Mouse (Mus musculus) MEL (cell line): ENCODE results near the gene Fam102b.
A peak's percentile ranks its signal among the peaks of the same experiment; 100 is the strongest.

ENCODE experiments used
- CHD2 ChIP-seq: IDR thresholded peaks from 2 replicates; pipeline ENCODE4 v1.6.1; 2011; ENCODE audit warnings: low read length, improper control_type of control experiment
- CTCF ChIP-seq, 3 experiments: IDR thresholded peaks in 2 of 3; conservative IDR thresholded peaks in 1 of 3; 2 replicates each; pipeline ENCODE4 v1.5.1; 2011 to 2012; ENCODE audit warnings: low read length in 3 of 3, low read depth in 2 of 3, mild to moderate bottlenecking in 2 of 3, improper control_type of control experiment in 1 of 3, inconsistent platforms in 1 of 3, mixed read lengths in 1 of 3, moderate library complexity in 1 of 3; ENCODE audit not compliant: control insufficient read depth in 1 of 3, insufficient read depth in 1 of 3, poor library complexity in 1 of 3, severe bottlenecking in 1 of 3
- EP300 ChIP-seq, 2 experiments: IDR thresholded peaks; 2 replicates each; pipeline ENCODE4 v1.6.1; 2011; ENCODE audit warnings: improper control_type of control experiment in 2 of 2, low read length in 2 of 2, low read depth in 1 of 2, mild to moderate bottlenecking in 1 of 2
- ETS1 ChIP-seq: IDR thresholded peaks from 2 replicates; pipeline ENCODE4 v1.6.1; 2012; ENCODE audit warnings: low read depth, mild to moderate bottlenecking, inconsistent platforms, low read length, improper control_type of control experiment, moderate library complexity
- GABPA ChIP-seq: IDR thresholded peaks from 2 replicates; pipeline ENCODE4 v1.6.1; 2012; ENCODE audit warnings: low read depth, mild to moderate bottlenecking, inconsistent platforms, low read length, improper control_type of control experiment, moderate library complexity
- HCFC1 ChIP-seq: IDR thresholded peaks from 2 replicates; pipeline ENCODE4 v1.6.1; 2012; ENCODE audit warnings: low read depth, mild to moderate bottlenecking, inconsistent platforms, low read length, improper control_type of control experiment, moderate library complexity
- MAFK ChIP-seq: IDR thresholded peaks from 2 replicates; pipeline ENCODE4 v1.6.1; 2011; ENCODE audit warnings: low read depth, mild to moderate bottlenecking, low read length, improper control_type of control experiment, borderline replicate concordance
- MAZ ChIP-seq: IDR thresholded peaks from 2 replicates; pipeline ENCODE4 v1.6.1; 2012; ENCODE audit warnings: low read depth, mild to moderate bottlenecking, inconsistent platforms, low read length, improper control_type of control experiment
- MEF2A ChIP-seq: IDR thresholded peaks from 2 replicates; pipeline ENCODE4 v1.6.1; 2014; ENCODE audit warnings: low read depth, mild to moderate bottlenecking, inconsistent platforms, low read length, improper control_type of control experiment; ENCODE audit not compliant: poor library complexity, insufficient replicate concordance, severe bottlenecking; ENCODE audit errors: extremely low read depth
- POLR2A ChIP-seq, 2 experiments: IDR thresholded peaks; 2 replicates each; pipeline ENCODE4 v1.6.1; 2011 to 2012; ENCODE audit warnings: low read length in 2 of 2, mild to moderate bottlenecking in 2 of 2, control low read depth in 1 of 2, improper control_type of control experiment in 1 of 2, low read depth in 1 of 2, moderate library complexity in 1 of 2; ENCODE audit not compliant: control insufficient read depth in 1 of 2, insufficient read depth in 1 of 2, poor library complexity in 1 of 2
- RAD21 ChIP-seq: IDR thresholded peaks from 2 replicates; pipeline ENCODE4 v1.6.1; 2011; ENCODE audit warnings: mild to moderate bottlenecking, low read depth, low read length, improper control_type of control experiment
- TCF12 ChIP-seq: IDR thresholded peaks from 2 replicates; pipeline ENCODE4 v1.6.1; 2014; ENCODE audit warnings: low read depth, mild to moderate bottlenecking, inconsistent platforms, low read length, improper control_type of control experiment, moderate library complexity
- ZC3H11A ChIP-seq: IDR thresholded peaks from 2 replicates; pipeline ENCODE4 v1.6.1; 2012; ENCODE audit warnings: low read depth, mild to moderate bottlenecking, inconsistent platforms, low read length, improper control_type of control experiment
- ZMIZ1 ChIP-seq: IDR thresholded peaks from 2 replicates; pipeline ENCODE4 v1.6.1; 2012; ENCODE audit warnings: low read depth, mild to moderate bottlenecking, inconsistent platforms, low read length, improper control_type of control experiment, moderate library complexity

DNA sequence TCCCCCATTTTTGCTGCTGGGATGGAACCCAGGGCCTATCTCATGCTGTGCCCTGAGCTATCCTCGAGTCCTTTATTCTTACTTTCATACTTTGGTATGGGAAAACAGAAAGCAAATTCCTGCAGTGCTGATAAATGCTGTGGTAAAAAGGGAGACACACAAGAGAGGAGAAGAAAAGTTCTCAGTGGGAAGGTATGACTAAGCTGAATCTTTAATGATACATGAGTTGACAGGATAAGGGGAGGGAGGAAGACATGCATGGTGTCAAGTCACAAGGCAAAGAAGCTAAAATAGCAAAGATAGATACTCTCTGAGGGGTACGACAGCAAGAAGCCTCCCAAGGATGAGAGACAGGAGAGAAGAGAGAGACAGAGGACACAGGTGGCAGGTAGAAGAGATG lies 32.0 kb downstream of the Fam102b start:
- TF ChIP-seq GABPA (peak; percentile 34; the same call in 1 of the 2 replicates), TCF12 (0 out of 2 replicates have a peak, but pooled peaks have one; percentile 20), ZC3H11A (no peak), CHD2 (no peak), HCFC1 (no peak), POLR2A (IDR thresholded peaks at IDR 0.05; ENCODE audit: control insufficient read depth in 1 of 2, insufficient read depth in 1 of 2, low read depth in 1 of 2, low read length in 2 of 2, poor library complexity in 1 of 2) (no peak), CTCF (IDR thresholded peaks at IDR 0.05 in 2 of 3, conservative IDR thresholded peaks at IDR 0.05 in 1 of 3; ENCODE audit: control insufficient read depth in 1 of 3, insufficient read depth in 1 of 3, low read depth in 2 of 3, low read length in 3 of 3, poor library complexity in 1 of 3, severe bottlenecking in 1 of 3) (no peak), EP300 (IDR thresholded peaks at IDR 0.05; ENCODE audit: low read depth in 1 of 2, low read length in 2 of 2) (peak; percentile 60 to 75; a peak in 3 of 4 replicates), MEF2A (no peak), ZMIZ1 (no peak), MAZ (no peak), MAFK (peak; percentile 63; the same call in 1 of the 2 replicates), RAD21 (no peak), ETS1 (peak; percentile 83)
